Mouse (Mus musculus): ENCODE data around the gene Gm21876. TPM values are rescaled to one million over a fixed set of nuclear protein-coding genes. Genes with fewer than 3 reads are reported as not detected.
"Not testable (repeated sequence)": the region's sequence is repeated elsewhere in the genome, so short reads cannot be mapped to it uniquely, and the experiment has no call there.

The Gm21876 gene
- not detected in 2 replicates for polyA plus RNA-seq (2012; rRNA removed)

DNA sequence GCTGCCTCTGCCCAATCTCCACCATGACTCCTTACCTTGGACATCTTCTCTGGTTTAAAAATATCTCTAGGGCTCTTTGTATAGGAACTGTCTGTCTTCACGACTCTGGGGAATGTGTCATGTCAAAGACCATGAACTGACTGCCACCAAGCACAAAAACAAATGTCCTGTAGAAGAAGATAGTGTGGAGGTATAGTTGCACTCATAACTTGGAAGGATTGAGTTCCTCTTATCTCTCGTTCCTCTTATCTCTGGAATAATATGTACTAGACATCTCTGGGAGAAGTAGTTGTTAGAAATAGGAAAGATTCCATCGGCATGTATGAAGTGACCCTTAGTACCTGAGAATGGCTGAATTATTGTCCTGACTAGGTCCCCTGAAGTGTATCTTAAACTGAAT, at the start of gene Gm21876:
Gm21876 (minus strand) TSS at position 101 of the 400 bp plus-strand sequence.
- no peak for DNase-seq (ENCODE audit: low read depth)
- TF ChIP-seq CTCF (IDR thresholded peaks at IDR 0.05; ENCODE audit: borderline replicate concordance, extremely low read depth, insufficient read depth, insufficient read length) (no peak), POLR2A (IDR thresholded peaks at IDR 0.05; ENCODE audit: borderline replicate concordance, extremely low read depth, insufficient read depth, insufficient read length, poor library complexity, severe bottlenecking) (no peak)

DNA sequence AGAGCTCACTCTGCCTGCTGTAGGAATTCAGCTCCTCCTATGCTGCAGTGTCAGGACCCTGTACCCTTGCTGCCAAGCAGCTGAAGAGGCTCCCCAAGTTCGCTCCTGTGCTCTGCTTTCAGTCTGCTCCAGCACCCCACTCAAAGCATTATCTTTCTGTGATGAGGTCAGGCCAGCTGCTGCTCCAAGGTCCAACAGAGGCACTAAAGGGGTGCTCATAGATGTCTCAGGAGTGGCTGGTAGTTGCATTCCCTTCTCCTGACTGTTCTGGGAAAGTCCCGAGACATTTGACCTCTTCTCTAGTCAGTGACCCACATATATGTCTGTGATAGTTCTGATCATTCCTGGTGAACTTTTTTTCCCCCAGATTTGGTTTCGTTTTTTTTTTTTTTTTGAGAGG, 45.0 kb upstream of the Gm21876 start:
- TF ChIP-seq CTCF (IDR thresholded peaks at IDR 0.05; ENCODE audit: borderline replicate concordance, extremely low read depth, insufficient read depth, insufficient read length): no peak
- no peak for TF ChIP-seq POLR2A (IDR thresholded peaks at IDR 0.05; ENCODE audit: borderline replicate concordance, extremely low read depth, insufficient read depth, insufficient read length, poor library complexity, severe bottlenecking)
- DNase-seq (ENCODE audit: low read depth): no peak

DNA sequence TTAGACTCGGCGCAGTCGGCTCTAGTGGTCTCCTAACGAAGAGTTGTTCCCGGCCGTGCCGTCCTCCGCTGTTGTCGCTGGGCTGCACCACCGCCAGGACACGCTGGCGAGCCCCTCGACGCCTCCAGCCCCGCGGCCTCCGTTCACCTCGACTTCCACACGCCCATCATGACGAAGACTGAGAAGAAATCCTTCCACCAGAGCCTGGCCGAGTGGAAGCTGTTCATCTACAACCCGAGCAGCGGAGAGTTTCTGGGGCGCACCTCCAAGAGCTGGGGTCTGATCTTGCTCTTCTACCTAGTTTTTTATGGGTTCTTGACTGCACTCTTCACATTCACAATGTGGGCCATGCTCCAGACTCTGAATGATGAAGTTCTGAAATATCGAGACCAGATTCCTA, 28.8 kb downstream of the Gm21876 start:
- DNase-seq (ENCODE audit: low read depth): not testable (repeated sequence)

Other genes starting within 250 kb of the Gm21876 start
- gene Cfp, start 244.1 kb downstream of the Gm21876 start, polyA plus RNA-seq (2012; rRNA removed): 25.4 and 33.6 TPM in 2 replicates
- 36.4 and 40.7 TPM in 2 replicates for gene Elk1, start 225.0 kb downstream of the Gm21876 start, polyA plus RNA-seq (2012; rRNA removed)
- 17.2 and 26.1 TPM in 2 replicates for gene Uxt, start 213.6 kb downstream of the Gm21876 start, polyA plus RNA-seq (2012; rRNA removed)
- gene Zfp182, start 113.3 kb downstream of the Gm21876 start, polyA plus RNA-seq (2012; rRNA removed): 7.4 and 7.9 TPM in 2 replicates
- not detected in 2 replicates for gene Spaca5, start 107.2 kb downstream of the Gm21876 start, polyA plus RNA-seq (2012; rRNA removed)
- 1.6 and 2.3 TPM in 2 replicates for gene Zfp300, start 86.1 kb downstream of the Gm21876 start, polyA plus RNA-seq (2012; rRNA removed)
- not detected in 2 replicates for gene Ssxa1, start 59.8 kb downstream of the Gm21876 start, polyA plus RNA-seq (2012; rRNA removed)

Measured in brain, embryonic 14.5 days (tissue).